ENCODE assay signal across 19 mouse cellular contexts in the genomic region with DNA sequence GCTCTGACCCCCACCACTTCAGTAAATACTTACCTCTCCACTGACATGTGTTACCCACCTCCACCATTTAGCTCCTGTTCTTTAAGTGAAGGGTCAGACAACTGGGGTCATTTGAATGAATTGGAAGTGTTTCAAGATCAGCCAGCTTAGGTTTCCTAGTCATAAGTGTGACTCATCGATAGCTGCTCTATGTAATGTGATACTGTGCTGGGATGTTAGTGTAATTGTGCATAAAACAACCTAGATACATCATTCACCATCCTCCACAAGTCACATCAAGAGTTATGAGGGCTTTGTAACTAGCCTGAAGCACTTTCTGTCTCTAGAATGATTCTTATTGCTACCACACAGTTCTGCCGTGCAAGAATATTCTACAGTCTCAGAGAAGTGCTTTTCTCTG. TPM values are rescaled to one million over a fixed set of nuclear protein-coding genes. Genes with fewer than 3 reads are reported as not detected.
DNase-seq lines count a peak whose midpoint lies in the region; ATAC-seq and TF ChIP-seq lines count a peak whose summit lies in the region.
"Had no signal": no experiment of that assay in that cellular context is flagged by ENCODE, and none has a peak within 500 bp of the region (broad histone marks: within the 10 kb centered on the region; RNA-seq: fewer than 3 reads in every experiment).

No protein-coding gene starts in this region.

- no peak overlapping the region for H3K9ac ChIP-seq in kidney, postnatal 0 days (ENCODE audit: low read depth, low read length)
- H3K9ac ChIP-seq: embryonic facial prominence, embryonic 12.5 days; forebrain, embryonic 13.5 days; hindbrain, embryonic 14.5 days; intestine, embryonic 15.5 days had no signal

- ATAC-seq in frontal cortex, adult (ENCODE audit: low TSS enrichment) = 0 out of 2 replicates have a peak, but pooled peaks have one; percentile 52
- ATAC-seq in kidney, postnatal 0 days (replicated peaks; ENCODE audit: low FRiP score, low read depth) = no peak
- ATAC-seq: forebrain, embryonic 13.5 days; intestine, embryonic 15.5 days had no signal

- no peak overlapping the region for H3ac ChIP-seq in myocyte (ENCODE audit: control insufficient read depth, insufficient read length)

- DNase-seq in frontal cortex, postnatal 36 days (ENCODE audit: low spot score in 2 of 2) = no peak
- DNase-seq in kidney, postnatal 0 days (ENCODE audit: low spot score) = peak; percentile 17
- DNase-seq in kidney, adult 2 months = no peak
- DNase-seq in Muller cell, postnatal 12 days (ENCODE audit: inconsistent ontology term) = peak; percentile 32
- no peak for DNase-seq in c-Kit-positive CD71-positive TER-119-positive erythroid progenitor cells, embryonic 14.5 days (ENCODE audit: low spot score)
- DNase-seq in retina, postnatal 1 day = no peak
- DNase-seq: adrenal gland, postnatal 14 days; cerebellum, adult 2 months; cerebellum, postnatal 10 days; embryo, embryonic 11 days; gastrocnemius, postnatal 14 days; heart, postnatal 10 days; kidney, adult 18-20 months had no signal

- H3K9me3 ChIP-seq in kidney, postnatal 0 days (replicated peaks; ENCODE audit: low read length) = no peaks in the 10 kb centered on the region
- H3K9me3 ChIP-seq: embryonic facial prominence, embryonic 12.5 days; forebrain, embryonic 13.5 days; intestine, embryonic 15.5 days had no signal

- 18% methylated on average over 2 of the region's 2 CpGs for WGBS in kidney, postnatal 0 days
- 28% methylated on average over 2 of the region's 2 CpGs for WGBS in kidney, adult 2 months

- TF ChIP-seq CTCF in kidney, postnatal 0 days (IDR thresholded peaks at IDR 0.05; ENCODE audit: low read depth) = no peak
- TF ChIP-seq CTCF in kidney, adult 2 months (conservative IDR thresholded peaks at IDR 0.05; ENCODE audit: insufficient read depth, insufficient read length, low read depth, low read length) = no peak

- no peaks in the 10 kb centered on the region for H3K4me1 ChIP-seq in kidney, postnatal 0 days (replicated peaks; ENCODE audit: insufficient read depth, low read length)
- no peaks in the 10 kb centered on the region for H3K4me1 ChIP-seq in kidney, adult 2 months (ENCODE audit: control insufficient read depth, insufficient read depth, low read length)
- H3K4me1 ChIP-seq: embryonic facial prominence, embryonic 12.5 days; forebrain, embryonic 13.5 days; intestine, embryonic 15.5 days had no signal

- H3K27me3 ChIP-seq in kidney, postnatal 0 days (ENCODE audit: insufficient read depth, low read length) = no peaks in the 10 kb centered on the region
- no peaks in the 10 kb centered on the region for H3K27me3 ChIP-seq in kidney, adult 2 months (replicated peaks; ENCODE audit: control insufficient read depth, insufficient read depth, low read length)
- H3K27me3 ChIP-seq in myocyte (ENCODE audit: control insufficient read depth, insufficient read depth, insufficient read length) = no peaks in the 10 kb centered on the region
- H3K27me3 ChIP-seq: embryonic facial prominence, embryonic 12.5 days; forebrain, embryonic 13.5 days; intestine, embryonic 15.5 days had no signal

- no peak overlapping the region for H3K4me3 ChIP-seq in kidney, postnatal 0 days (replicated peaks; ENCODE audit: low read depth, low read length)
- no peak overlapping the region for H3K4me3 ChIP-seq in kidney, adult 2 months (ENCODE audit: insufficient read depth, low read depth, low read length)
- H3K4me3 ChIP-seq in myocyte = no peak overlapping the region
- H3K4me3 ChIP-seq: embryonic facial prominence, embryonic 12.5 days; forebrain, embryonic 13.5 days; intestine, embryonic 15.5 days had no signal

- H3K79me2 ChIP-seq in myocyte (ENCODE audit: control insufficient read depth, insufficient read depth) = no peaks in the 10 kb centered on the region

- no peak for TF ChIP-seq POLR2A in kidney, adult 2 months (IDR thresholded peaks at IDR 0.05; ENCODE audit: low read depth, low read length)
- no peak for TF ChIP-seq POLR2A in myocyte (IDR thresholded peaks at IDR 0.05; ENCODE audit: insufficient read length, low read depth)

- no peak overlapping the region for H3K27ac ChIP-seq in kidney, postnatal 0 days
- no peak overlapping the region for H3K27ac ChIP-seq in kidney, adult 2 months (ENCODE audit: insufficient read depth, low read depth, low read length)
- H3K27ac ChIP-seq: embryonic facial prominence, embryonic 12.5 days; forebrain, embryonic 13.5 days; hindbrain, embryonic 14.5 days; intestine, embryonic 15.5 days had no signal

- no peaks in the 10 kb centered on the region for H3K36me3 ChIP-seq in kidney, postnatal 0 days (ENCODE audit: insufficient read depth, low read length)
- no peaks in the 10 kb centered on the region for H3K36me3 ChIP-seq in kidney, adult 2 months (ENCODE audit: control insufficient read depth, insufficient read depth, low read length)
- H3K36me3 ChIP-seq in myocyte (ENCODE audit: control insufficient read depth, insufficient read depth) = no peaks in the 10 kb centered on the region
- H3K36me3 ChIP-seq: embryonic facial prominence, embryonic 12.5 days; intestine, embryonic 15.5 days had no signal

- no peak overlapping the region for H3K4me2 ChIP-seq in kidney, postnatal 0 days (ENCODE audit: low read length)
- H3K4me2 ChIP-seq in myocyte (ENCODE audit: low read depth) = peak overlapping the region; percentile 36
- H3K4me2 ChIP-seq: embryonic facial prominence, embryonic 12.5 days; forebrain, embryonic 13.5 days; hindbrain, embryonic 14.5 days; intestine, embryonic 15.5 days had no signal

TF ChIP-seq in myocyte, 11 proteins besides CTCF, POLR2A, EP300 and RAD21:
- no peak for TF ChIP-seq TCF12 (IDR thresholded peaks at IDR 0.05; ENCODE audit: insufficient read depth, poor library complexity, severe bottlenecking)
- TF ChIP-seq E2F4 (IDR thresholded peaks at IDR 0.05; ENCODE audit: insufficient read depth) = no peak
- no peak for TF ChIP-seq REST (IDR thresholded peaks at IDR 0.05; ENCODE audit: insufficient read depth, insufficient read length)
- TF ChIP-seq SRF (IDR thresholded peaks at IDR 0.05; ENCODE audit: control insufficient read depth, insufficient read length, low read depth) = no peak

RNA-seq across cellular contexts. Expression of a gene that starts 41.6 kb away (rescaled TPM):
- polyA plus RNA-seq in kidney, postnatal 0 days (2015; fragmentation: Nextera tagmentation; extraction: Ambion mirVana) = 60.1 and 60.5 TPM in 2 replicates
- 44.2 TPM in 2 replicates for polyA plus RNA-seq in kidney, adult 2 months (2012; rRNA removed)
- 34.4 TPM for polyA plus RNA-seq in myocyte (2012; fragmentation: generic; extraction: Trizol)

Comparison
In these comparisons a context has a peak if more than half of its experiments do, and no peak if none do; other contexts are left out.
1. DNase-seq: peak in kidney, postnatal 0 days (single experiment) and Muller cell, postnatal 12 days (single experiment); none in frontal cortex, postnatal 36 days (0 of 2), kidney, adult 2 months (single experiment), c-Kit-positive CD71-positive TER-119-positive erythroid progenitor cells, embryonic 14.5 days (single experiment) and retina, postnatal 1 day (single experiment).